Mouse (Mus musculus) left cerebral cortex, adult 9 months (tissue): ENCODE data around the gene Pogz.
A peak's percentile ranks its signal among the peaks of the same experiment; 100 is the strongest.
"Not testable (repeated sequence)": the region's sequence is repeated elsewhere in the genome, so short reads cannot be mapped to it uniquely, and the experiment has no call there.

Source experiments
- DNase-seq, 2 experiments: peaks; one replicate each; pipeline ENCODE4 v3.0.0; 2022; ENCODE audit warnings: low spot score in 2 of 2

Gene Pogz

GRCm38 (mm10) chr3:94915903-94916741 is 78.8 kb downstream of the Pogz start:
- no peak for DNase-seq

GRCm38 (mm10) chr3:94917816-94918361 is 80.5 kb downstream of the Pogz start:
- peak; percentile 13 to 37 for DNase-seq

GRCm38 (mm10) chr3:94918845-94919244 is 81.5 kb downstream of the Pogz start:
- DNase-seq = no peak

GRCm38 (mm10) chr3:94921104-94921503 is 83.7 kb downstream of the Pogz start:
- no peak for DNase-seq

- DNase-seq = no peak
Observed at GRCm38 (mm10) chr3:94922333-94922732, 85.0 kb downstream of the Pogz start.

GRCm38 (mm10) chr3:94924688-94925087 is 87.3 kb downstream of the Pogz start:
- DNase-seq = no peak

GRCm38 (mm10) chr3:94926301-94926736 is 89.0 kb downstream of the Pogz start:
- DNase-seq = not testable (repeated sequence)

- DNase-seq = not testable (repeated sequence)
Observed at GRCm38 (mm10) chr3:94928979-94929378, 91.6 kb downstream of the Pogz start.

GRCm38 (mm10) chr3:94930386-94931266 is 93.3 kb downstream of the Pogz start:
- not testable (repeated sequence) for DNase-seq

- DNase-seq = not testable (repeated sequence)
Observed at GRCm38 (mm10) chr3:94931427-94932082, 94.2 kb downstream of the Pogz start.
